Mouse (Mus musculus): ENCODE results near the gene Atp5j.

Gene Atp5j

DNA sequence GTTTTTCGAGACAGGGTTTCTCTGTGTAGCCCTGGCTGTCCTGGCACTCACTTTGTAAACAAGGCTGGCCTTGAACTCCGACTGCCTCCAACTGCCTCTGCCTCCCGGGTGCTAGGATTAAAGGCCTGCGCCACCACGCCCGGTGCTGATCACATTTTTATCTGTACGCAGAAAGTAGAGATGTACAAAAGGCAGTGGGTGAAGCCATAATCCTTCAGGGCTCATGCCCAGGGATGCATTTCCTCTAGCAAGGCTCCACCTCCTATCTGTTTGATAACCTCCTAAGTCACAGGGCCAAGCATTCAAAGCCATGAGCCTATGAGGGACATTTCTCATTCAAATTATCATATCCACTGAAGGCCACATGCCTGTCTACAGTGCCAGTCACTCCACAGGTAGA, 27.6 kb downstream of the Atp5j start:
- no peak for DNase-seq (ENCODE audit: low read depth, low spot score)

DNA sequence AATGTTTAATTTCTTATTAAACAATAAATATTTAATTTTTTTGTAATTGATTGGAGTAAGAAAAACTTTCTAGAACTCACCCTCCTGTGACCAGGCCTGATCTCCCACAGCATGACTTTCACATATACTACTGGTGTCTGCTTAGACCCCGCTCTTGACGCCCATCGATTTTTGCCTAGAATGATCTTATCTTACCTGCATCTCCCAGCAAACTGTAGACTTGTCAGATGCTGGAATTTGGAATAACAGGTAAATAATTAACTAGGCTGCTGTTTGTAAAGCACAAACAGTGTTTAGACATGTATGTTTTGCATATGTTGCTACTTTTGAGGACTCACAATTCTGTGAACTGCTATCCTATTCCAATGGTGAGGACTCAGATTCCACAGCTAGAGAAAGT, 29.2 kb downstream of the Atp5j start:
- DNase-seq (ENCODE audit: low read depth, low spot score): no peak

DNA sequence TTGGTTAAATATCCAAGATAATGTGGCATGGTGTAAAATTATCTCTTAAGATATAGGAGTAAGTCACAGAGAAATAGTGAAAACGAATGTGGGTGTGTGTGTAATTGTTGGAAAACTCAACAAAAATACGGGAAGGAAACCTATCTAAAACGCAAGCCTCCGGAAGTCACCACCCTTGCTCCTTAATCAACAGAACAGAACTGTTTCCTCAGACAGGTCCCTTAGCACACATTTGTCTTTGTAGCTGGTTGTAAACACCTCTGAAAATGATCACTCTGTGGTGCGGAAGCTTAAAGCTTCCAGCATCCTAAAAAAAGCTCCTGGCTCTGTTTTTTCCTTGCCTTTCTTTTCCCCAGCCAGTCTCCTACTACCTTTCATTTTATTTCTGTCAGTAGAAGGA, 30.6 kb downstream of the Atp5j start:
- DNase-seq (ENCODE audit: low read depth, low spot score): no peak

DNA sequence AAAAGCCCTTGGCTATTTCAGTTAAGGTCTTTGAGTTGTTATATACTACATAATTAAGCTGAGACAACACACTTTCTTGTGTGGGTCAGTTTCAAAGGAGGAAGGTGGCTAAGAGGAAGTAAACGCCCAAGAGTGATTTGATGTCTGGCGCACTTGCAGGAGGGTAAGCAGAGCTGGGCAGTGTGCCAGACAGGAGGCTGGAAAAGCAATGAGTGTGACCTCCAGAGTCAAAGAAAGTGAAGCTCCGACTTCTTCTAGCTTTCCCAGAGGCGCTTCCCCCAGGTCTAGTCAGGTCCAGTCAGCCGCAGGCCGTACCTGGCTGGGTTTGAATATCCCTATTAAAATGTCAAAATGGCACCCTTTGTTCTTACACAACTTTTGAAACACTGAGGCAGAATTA, 33.2 kb downstream of the Atp5j start:
- DNase-seq (ENCODE audit: low read depth, low spot score): no peak

DNA sequence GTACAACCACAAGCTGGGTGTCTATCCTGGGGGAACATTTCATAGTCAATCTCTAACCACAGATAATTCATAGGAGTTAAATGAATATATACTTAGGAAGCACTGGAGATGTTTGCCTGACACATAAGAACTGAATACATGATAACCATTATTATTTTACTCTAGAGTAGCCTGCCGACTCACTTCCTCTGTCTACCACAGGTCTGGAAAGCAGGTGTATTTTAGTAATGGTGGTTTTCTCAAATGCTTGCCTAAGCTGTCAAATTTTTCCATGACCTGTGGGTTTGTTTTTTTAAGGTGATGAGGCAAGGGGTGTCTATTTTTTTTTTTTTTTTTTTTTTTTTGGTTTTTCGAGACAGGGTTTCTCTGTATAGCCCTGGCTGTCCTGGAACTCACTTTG, 35.4 kb downstream of the Atp5j start:
- no peak for DNase-seq (ENCODE audit: low read depth, low spot score)

DNA sequence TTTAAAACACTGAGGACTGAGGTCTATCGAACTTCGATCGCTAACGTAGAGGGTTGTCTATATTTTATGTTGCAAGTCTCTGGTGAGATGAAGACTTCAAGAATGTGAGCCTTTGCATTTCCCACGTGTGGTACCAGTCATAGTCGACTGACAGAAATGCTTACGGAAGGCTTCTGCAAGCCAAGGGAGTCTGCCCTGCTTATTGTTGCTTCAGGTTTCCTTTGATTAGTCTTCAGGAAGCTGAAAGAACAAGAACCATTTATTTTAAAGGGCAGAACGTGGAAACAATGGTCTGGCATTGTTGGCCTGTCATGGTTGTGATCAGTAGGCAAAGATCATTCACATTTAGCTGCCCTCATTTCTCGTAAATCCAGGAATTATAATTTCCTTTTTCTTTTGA, 38.7 kb downstream of the Atp5j start:
- no peak for DNase-seq (ENCODE audit: low read depth, low spot score)

DNA sequence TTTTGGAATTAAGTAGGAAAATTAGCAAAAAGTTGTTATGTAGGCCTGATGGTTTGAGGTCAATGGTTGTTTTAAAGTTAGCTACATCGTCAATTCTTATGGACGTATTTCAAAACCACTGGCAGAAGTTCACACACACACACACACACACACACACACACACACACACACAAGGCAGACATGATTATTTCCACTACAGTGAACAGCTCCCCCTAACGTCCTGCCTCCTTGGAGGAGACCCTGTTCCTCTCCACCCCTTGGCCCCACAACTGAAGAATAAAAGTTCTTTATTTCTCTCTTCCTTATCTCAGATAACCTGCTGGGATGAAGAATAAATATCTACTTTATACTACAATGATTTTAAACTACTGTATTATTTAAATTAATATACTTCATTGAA, 40.1 kb downstream of the Atp5j start:
- DNase-seq (ENCODE audit: low read depth, low spot score): no peak

DNA sequence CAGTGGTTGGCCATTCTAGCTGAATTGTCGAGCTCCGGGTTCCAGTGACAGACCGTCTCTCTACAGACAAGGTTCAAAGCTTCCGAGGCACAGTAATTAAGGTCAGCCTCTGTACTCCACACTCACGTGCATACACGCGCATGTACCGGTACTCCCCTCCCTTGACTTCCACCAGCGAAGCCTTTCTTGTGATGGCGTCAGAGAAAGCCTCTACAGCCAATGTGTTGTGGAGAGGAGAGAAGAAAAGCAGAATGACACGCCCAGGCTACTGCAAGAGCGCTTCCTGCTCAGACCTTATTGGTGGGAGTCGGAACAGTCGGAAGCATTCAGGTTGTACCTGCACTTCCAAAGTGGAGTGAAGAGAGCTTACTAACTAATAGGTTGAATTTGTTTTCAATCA, 42.0 kb downstream of the Atp5j start:
- DNase-seq (ENCODE audit: low read depth, low spot score): no peak

DNA sequence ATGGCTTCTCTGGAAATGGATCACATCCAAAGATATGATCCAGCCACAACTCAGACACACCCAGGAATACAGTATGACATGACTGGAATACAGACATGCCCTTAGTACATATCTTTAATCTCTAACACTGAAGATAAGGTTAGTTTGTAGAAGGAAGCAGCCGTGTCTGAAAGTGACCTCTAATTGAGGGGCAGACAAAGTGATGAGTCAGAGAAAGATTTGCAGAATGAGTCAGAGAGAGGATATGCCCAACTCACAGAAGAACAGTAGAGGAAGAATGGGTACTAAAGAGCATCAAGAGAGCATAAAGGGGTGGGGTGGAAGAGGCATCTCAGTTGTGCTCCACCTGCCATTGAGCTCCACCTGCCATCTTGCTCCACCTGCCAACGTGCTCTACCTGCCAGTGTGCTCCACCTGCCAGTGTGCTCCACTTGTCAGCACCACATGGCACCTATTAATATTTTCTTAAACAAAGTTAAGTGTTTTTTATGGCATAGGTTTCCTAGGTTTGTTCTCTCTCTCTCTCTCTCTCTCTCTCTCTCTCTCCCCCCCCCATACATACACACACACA, 44.7 kb downstream of the Atp5j start:
- DNase-seq (ENCODE audit: low read depth, low spot score): no peak

DNA sequence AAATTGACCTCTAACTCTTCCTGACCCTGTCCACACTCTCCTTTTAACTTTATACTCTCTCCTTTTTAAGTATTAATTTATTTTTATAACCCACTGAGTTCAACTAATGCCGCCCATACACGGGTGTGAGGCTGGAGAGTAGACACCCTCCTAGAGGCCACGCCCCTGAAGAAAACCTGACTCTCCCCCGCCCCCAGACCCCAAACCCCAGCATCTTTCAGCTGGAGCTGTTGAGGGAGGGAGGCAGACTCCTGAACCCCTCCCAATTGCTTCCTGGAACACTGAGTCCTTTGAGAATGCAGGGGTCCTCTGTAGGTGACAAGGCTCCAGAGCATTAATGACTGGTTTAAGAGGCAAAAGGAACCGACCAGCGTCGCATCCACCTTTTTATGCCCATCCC, 50.5 kb downstream of the Atp5j start:
- no peak for DNase-seq (ENCODE audit: low read depth, low spot score)

DNA sequence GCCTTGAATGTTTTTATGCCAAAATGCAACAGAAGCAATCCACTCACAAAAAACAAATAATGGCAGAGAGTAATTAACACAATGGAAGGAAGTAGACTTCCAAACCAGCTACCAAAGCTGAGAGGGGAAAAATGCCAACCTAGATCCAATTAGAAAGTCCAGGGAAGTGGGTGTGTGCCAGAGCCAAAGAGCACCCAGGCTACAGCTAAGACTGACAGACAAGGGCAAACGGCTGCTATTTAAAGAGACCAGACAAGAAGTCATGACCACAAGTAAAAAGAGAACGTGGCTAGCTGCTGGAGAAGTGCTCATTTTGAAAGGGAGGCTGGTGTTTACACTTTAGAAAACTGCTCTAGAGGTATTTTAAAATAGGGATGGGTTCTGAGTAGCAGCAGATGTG, 52.1 kb downstream of the Atp5j start:
- DNase-seq (ENCODE audit: low read depth, low spot score): no peak

DNA sequence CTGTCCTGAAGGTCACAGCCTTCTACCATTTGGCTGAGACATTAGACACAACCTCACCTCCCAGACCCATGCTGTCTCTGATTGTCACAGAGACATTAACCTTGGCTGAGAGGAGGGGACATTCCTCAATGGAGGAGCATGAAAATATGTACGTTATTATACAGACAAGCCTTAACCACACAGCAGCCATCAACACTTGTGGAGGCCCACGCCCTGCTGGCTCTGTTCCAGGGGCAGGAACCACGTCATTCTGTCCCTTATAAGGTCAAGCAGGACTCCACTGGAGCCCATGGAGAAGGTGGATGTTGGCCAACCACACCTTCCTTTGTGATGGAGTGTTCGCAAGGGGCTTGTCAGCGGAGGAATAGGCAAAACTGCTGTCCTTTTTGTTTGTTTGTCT, 55.7 kb downstream of the Atp5j start:
- DNase-seq (ENCODE audit: low read depth, low spot score): no peak

DNA sequence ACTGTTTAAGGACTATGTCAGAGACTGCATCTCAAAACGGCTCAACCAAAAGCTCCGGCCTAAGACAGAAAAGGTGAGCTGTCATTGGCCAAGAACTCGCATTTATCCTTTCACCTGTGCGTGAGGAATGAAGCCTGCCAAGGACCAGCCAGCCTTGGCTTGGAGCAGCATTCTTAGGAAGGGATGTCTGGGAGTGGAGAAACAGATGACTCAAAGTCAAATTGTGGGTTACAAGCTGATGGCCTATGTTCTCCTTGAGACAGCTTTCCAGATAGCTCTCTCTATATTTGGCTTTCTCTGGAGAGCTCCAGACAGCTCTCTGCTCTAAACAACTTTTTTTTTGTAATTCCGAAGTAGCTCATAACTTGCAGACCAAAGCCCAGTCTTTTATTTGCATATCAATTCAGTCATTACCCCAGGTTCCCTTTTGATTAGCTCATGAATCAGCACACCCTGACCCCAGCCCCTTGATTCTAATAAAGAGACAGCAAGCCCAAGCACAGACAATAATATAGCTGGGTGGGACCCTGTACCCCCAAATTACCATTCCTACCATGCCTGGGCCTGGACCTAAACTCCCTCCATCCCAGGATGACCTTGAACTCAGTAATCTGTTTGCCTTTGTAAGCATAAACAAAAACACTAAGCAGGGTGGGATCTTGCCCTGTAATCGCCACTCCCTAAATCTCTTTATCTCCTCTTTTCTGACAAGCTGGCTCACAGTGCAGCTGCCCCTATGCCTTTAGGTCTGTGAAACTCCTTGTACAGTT, 56.4 kb downstream of the Atp5j start:
- no peak for DNase-seq (ENCODE audit: low read depth, low spot score)

DNA sequence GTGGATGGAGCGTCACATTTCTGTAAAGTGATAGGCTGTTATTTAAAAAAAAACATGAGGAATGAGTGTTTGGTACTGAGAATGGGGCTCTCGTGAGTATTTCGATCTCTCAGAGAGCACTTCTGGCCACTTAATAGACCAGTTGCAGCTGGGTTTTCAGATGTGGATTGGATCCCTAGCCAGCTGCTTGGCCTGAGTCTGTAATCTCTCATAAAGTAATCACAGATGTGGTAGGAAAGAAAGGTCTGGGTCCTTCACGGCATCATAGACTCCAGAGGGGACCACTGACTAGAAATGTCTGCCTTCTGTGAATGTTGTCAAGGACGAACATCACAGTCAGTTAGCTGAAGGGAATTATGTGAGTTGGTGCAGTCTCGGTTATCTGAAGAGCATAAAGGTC, 57.0 kb downstream of the Atp5j start:
- DNase-seq (ENCODE audit: low read depth, low spot score): no peak
